ENCODE assay signal across 8 mouse cellular contexts in the genomic region with DNA sequence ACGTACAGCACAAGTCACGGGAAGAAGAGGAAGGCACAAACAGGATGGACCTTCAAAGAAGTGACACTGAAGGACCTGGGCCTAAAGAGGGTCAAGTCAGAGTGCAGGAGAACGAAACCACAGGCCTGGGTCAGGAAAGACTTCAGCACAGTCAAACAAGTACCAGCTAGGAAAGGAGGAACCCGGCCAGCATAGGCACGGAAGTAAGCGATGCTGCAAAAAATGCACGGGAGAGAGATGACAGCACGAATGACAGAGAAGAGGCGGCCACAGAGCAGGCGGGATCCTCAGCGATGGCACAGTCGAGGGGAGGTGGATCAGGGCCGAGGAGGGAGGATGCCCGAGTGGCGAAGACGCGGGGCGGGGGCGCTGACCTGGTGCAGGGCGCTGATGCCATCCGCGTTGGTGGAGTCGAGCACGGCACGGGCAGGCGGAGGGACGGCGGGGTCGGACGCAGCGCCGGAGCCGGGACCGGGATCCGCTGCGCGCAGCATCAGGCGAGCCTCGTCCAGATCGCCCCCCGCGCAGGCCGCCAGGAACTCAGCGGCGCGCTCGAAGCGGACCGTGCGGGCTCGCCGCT. TPM values are rescaled to one million over a fixed set of nuclear protein-coding genes. Genes with fewer than 3 reads are reported as not detected.
DNase-seq lines count a peak whose midpoint lies in the region; ATAC-seq and TF ChIP-seq lines count a peak whose summit lies in the region.

No protein-coding gene starts in this region.

- no peak for TF ChIP-seq CTCF in kidney, adult 2 months (conservative IDR thresholded peaks at IDR 0.05; ENCODE audit: insufficient read depth, insufficient read length, low read depth, low read length)
- TF ChIP-seq CTCF in liver, adult 2 months (IDR thresholded peaks at IDR 0.05; ENCODE audit: low read depth, low read length): no peak
- no peak for TF ChIP-seq CTCF in midbrain, postnatal 0 days (IDR thresholded peaks at IDR 0.05)

- peak overlapping the region; percentile 78 for H3K4me2 ChIP-seq in midbrain, postnatal 0 days (ENCODE audit: low read depth, low read length, poor library complexity, severe bottlenecking)
- peak overlapping the region; percentile 61 for H3K4me2 ChIP-seq in stomach, embryonic 14.5 days (replicated peaks; ENCODE audit: low read depth, low read length)

- peak overlapping the region; percentile 91 for H3K9ac ChIP-seq in liver, adult 2 months (ENCODE audit: low read depth, low read length)
- H3K9ac ChIP-seq in midbrain, postnatal 0 days (replicated peaks; ENCODE audit: low read length, poor library complexity, severe bottlenecking): peak overlapping the region; percentile 95
- peak overlapping the region; percentile 95 for H3K9ac ChIP-seq in stomach, embryonic 14.5 days (replicated peaks; ENCODE audit: low read depth, low read length)

- H3K4me3 ChIP-seq in kidney, adult 2 months (ENCODE audit: insufficient read depth, low read depth, low read length): peak overlapping the region; percentile 91
- H3K4me3 ChIP-seq in liver, adult 2 months (ENCODE audit: insufficient read depth, low read depth, low read length): peak overlapping the region; percentile 97
- H3K4me3 ChIP-seq in midbrain, postnatal 0 days (ENCODE audit: low read depth, low read length): peak overlapping the region; percentile 89
- H3K4me3 ChIP-seq in stomach, embryonic 14.5 days (ENCODE audit: low read depth, low read length): peak overlapping the region; percentile 91

- H3K36me3 ChIP-seq in kidney, adult 2 months (ENCODE audit: control insufficient read depth, insufficient read depth, low read length): no peaks in the 10 kb centered on the region
- no peaks in the 10 kb centered on the region; the same call in 1 of the 2 replicates for H3K36me3 ChIP-seq in liver, adult 2 months (ENCODE audit: control insufficient read depth, insufficient read depth, low read length)
- H3K36me3 ChIP-seq in midbrain, postnatal 0 days (ENCODE audit: insufficient read depth, low read length): peaks cover 13% of the 10 kb centered on the region
- peaks cover 10% of the 10 kb centered on the region; the same call in 1 of the 2 replicates for H3K36me3 ChIP-seq in stomach, embryonic 14.5 days (ENCODE audit: control insufficient read depth, insufficient read depth, low read length)

- no peaks in the 10 kb centered on the region for H3K9me3 ChIP-seq in midbrain, postnatal 0 days (ENCODE audit: low read length)
- no peaks in the 10 kb centered on the region for H3K9me3 ChIP-seq in stomach, embryonic 14.5 days (ENCODE audit: control insufficient read depth, low read depth, low read length)

- TF ChIP-seq POLR2A in kidney, adult 2 months (IDR thresholded peaks at IDR 0.05; ENCODE audit: low read depth, low read length): no peak
- TF ChIP-seq POLR2A in liver, adult 2 months (IDR thresholded peaks at IDR 0.05; ENCODE audit: extremely low read depth, insufficient read depth, low read length): no peak

- no peaks in the 10 kb centered on the region for H3K27me3 ChIP-seq in kidney, adult 2 months (replicated peaks; ENCODE audit: control insufficient read depth, insufficient read depth, low read length)
- no peaks in the 10 kb centered on the region for H3K27me3 ChIP-seq in liver, adult 2 months (ENCODE audit: control insufficient read depth, insufficient read depth, low read length)
- H3K27me3 ChIP-seq in midbrain, postnatal 0 days (ENCODE audit: insufficient read depth, low read length): no peaks in the 10 kb centered on the region
- no peaks in the 10 kb centered on the region for H3K27me3 ChIP-seq in stomach, embryonic 14.5 days (ENCODE audit: control insufficient read depth, insufficient read depth, low read length)

- peaks cover 32% of the 10 kb centered on the region for H3K79me2 ChIP-seq in liver, adult 2 months (ENCODE audit: control insufficient read depth, insufficient read depth, low read length)

- under 1% methylated on average over 42 of the region's 52 CpGs for WGBS in kidney, adult 2 months
- under 1% methylated on average over 52 of the region's 52 CpGs for WGBS in liver, adult 2 months
- WGBS in midbrain, postnatal 0 days: 0% methylated on average over 25 of the region's 52 CpGs
- WGBS in stomach, embryonic 14.5 days: under 1% methylated on average over 33 of the region's 52 CpGs

- H3K4me1 ChIP-seq in kidney, adult 2 months (ENCODE audit: control insufficient read depth, insufficient read depth, low read length): peaks cover 13% of the 10 kb centered on the region; the same call in 1 of the 2 replicates
- H3K4me1 ChIP-seq in liver, adult 2 months (ENCODE audit: control insufficient read depth, insufficient read depth, low read length): peaks cover 10% of the 10 kb centered on the region
- H3K4me1 ChIP-seq in midbrain, postnatal 0 days (ENCODE audit: insufficient read depth, low read length): peaks cover 20% of the 10 kb centered on the region; the same call in 1 of the 2 replicates
- H3K4me1 ChIP-seq in stomach, embryonic 14.5 days (ENCODE audit: control insufficient read depth, insufficient read depth, low read length): peaks cover 25% of the 10 kb centered on the region

- ATAC-seq in midbrain, postnatal 0 days (ENCODE audit: low FRiP score): peak; percentile 50
- ATAC-seq in stomach, embryonic 14.5 days (ENCODE audit: insufficient number of reproducible peaks, insufficient read depth, low FRiP score, low read depth): peak; percentile 20

- peak; percentile 57 for DNase-seq in gastrocnemius, postnatal 10 days
- no peak for DNase-seq in gastrocnemius, adult 18-20 months (ENCODE audit: low spot score)
- DNase-seq in cerebellum, adult 9-10 months: peak; percentile 74
- peak; percentile 55 for DNase-seq in gastrocnemius, postnatal 14 days
- peak; percentile 32 for DNase-seq in kidney, adult 2 months
- peak; percentile 24 for DNase-seq in liver, adult 2 months (ENCODE audit: extremely low read depth, low read depth, low spot score)
- peak; percentile 17 for DNase-seq in midbrain, postnatal 0 days (ENCODE audit: low spot score)

- intact Hi-C loops in gastrocnemius, postnatal 14 days (cut with DNase I; ENCODE audit: low total_unique reads): no loop called here

- peak overlapping the region; percentile 74 for H3K27ac ChIP-seq in kidney, adult 2 months (ENCODE audit: insufficient read depth, low read depth, low read length)
- peak overlapping the region; percentile 20 for H3K27ac ChIP-seq in liver, adult 2 months (replicated peaks; ENCODE audit: insufficient read depth, low read depth, low read length)
- H3K27ac ChIP-seq in midbrain, postnatal 0 days (ENCODE audit: low read depth, low read length): peak overlapping the region; percentile 88
- H3K27ac ChIP-seq in stomach, embryonic 14.5 days (ENCODE audit: low read length): peak overlapping the region; percentile 93

RNA-seq across cellular contexts. Expression of a gene that starts 0.5 kb away (rescaled TPM):
- 10 to 100 TPM; 37.9 to 52.6 TPM for total RNA-seq in gastrocnemius, postnatal 10 days (2021)
- 10 to 100 TPM; 15.5 to 19.0 TPM for total RNA-seq in gastrocnemius, adult 18-20 months (2021)
- 10 to 100 TPM; 25.3 to 36.8 TPM for total RNA-seq in gastrocnemius, postnatal 14 days (2021)
- 31.0 and 33.0 TPM in 2 replicates for polyA plus RNA-seq in kidney, adult 2 months (2012; rRNA removed)
- total RNA-seq in liver, adult 2 months (2014; rRNA removed): 21.2 and 21.8 TPM in 2 replicates
- 13.4 and 22.2 TPM in 2 replicates for polyA plus RNA-seq in liver, adult 2 months (2012; rRNA removed)
- 75.5 and 114 TPM in 2 replicates for total RNA-seq in midbrain, postnatal 0 days (2014; rRNA removed)
- 34.6 and 35.0 TPM in 2 replicates for polyA plus RNA-seq in midbrain, postnatal 0 days (2015; fragmentation: Nextera tagmentation; extraction: Ambion mirVana)
- polyA plus RNA-seq in stomach, embryonic 14.5 days (2014; fragmentation: Nextera tagmentation; extraction: Ambion mirVana): 47.2 and 61.0 TPM in 2 replicates

RNA-seq across cellular contexts. Expression of a gene that starts 15.2 kb away (rescaled TPM):
- total RNA-seq in gastrocnemius, postnatal 10 days (2021): 100 to 1,000 TPM; 288 to 386 TPM
- total RNA-seq in gastrocnemius, adult 18-20 months (2021): 100 to 1,000 TPM; 656 to 752 TPM
- 100 to 1,000 TPM; 355 to 658 TPM for total RNA-seq in gastrocnemius, postnatal 14 days (2021)
- 0.39 and 3.9 TPM in 2 replicates for polyA plus RNA-seq in kidney, adult 2 months (2012; rRNA removed)
- 1.2 and 2.9 TPM in 2 replicates for total RNA-seq in liver, adult 2 months (2014; rRNA removed)
- polyA plus RNA-seq in liver, adult 2 months (2012; rRNA removed): 0.20 and 0.61 TPM in 2 replicates
- 2.9 and 4.2 TPM in 2 replicates for total RNA-seq in midbrain, postnatal 0 days (2014; rRNA removed)
- 3.3 and 4.1 TPM in 2 replicates for polyA plus RNA-seq in midbrain, postnatal 0 days (2015; fragmentation: Nextera tagmentation; extraction: Ambion mirVana)
- 31.9 and 33.5 TPM in 2 replicates for polyA plus RNA-seq in stomach, embryonic 14.5 days (2014; fragmentation: Nextera tagmentation; extraction: Ambion mirVana)

RNA-seq across cellular contexts. Expression of a gene that starts 23.0 kb away (rescaled TPM):
- total RNA-seq in gastrocnemius, postnatal 10 days (2021): 1 to 10 TPM; 1.4 to 2.3 TPM
- total RNA-seq in gastrocnemius, adult 18-20 months (2021): not detected
- 1 to 10 TPM in 1 of 2 experiments, under 1 TPM in 1; 0.75 to 1.7 TPM for total RNA-seq in gastrocnemius, postnatal 14 days (2021)
- polyA plus RNA-seq in kidney, adult 2 months (2012; rRNA removed): 2.1 and 2.6 TPM in 2 replicates
- total RNA-seq in liver, adult 2 months (2014; rRNA removed): 0.54 TPM in 1 of 2 replicates, not detected in the other
- 0.76 and 0.82 TPM in 2 replicates for polyA plus RNA-seq in liver, adult 2 months (2012; rRNA removed)
- 4.1 TPM in 1 of 2 replicates, not detected in the other for total RNA-seq in midbrain, postnatal 0 days (2014; rRNA removed)
- polyA plus RNA-seq in midbrain, postnatal 0 days (2015; fragmentation: Nextera tagmentation; extraction: Ambion mirVana): 1.4 and 1.7 TPM in 2 replicates
- 2.9 and 3.3 TPM in 2 replicates for polyA plus RNA-seq in stomach, embryonic 14.5 days (2014; fragmentation: Nextera tagmentation; extraction: Ambion mirVana)

RNA-seq across cellular contexts. Expression of a gene that starts 31.3 kb away (rescaled TPM):
- under 1 TPM; 0.14 to 0.23 TPM for total RNA-seq in gastrocnemius, postnatal 10 days (2021)
- total RNA-seq in gastrocnemius, adult 18-20 months (2021): not detected
- total RNA-seq in gastrocnemius, postnatal 14 days (2021): under 1 TPM; 0.08 to 0.20 TPM
- polyA plus RNA-seq in kidney, adult 2 months (2012; rRNA removed): 1.3 and 1.4 TPM in 2 replicates
- 0.09 TPM in 1 of 2 replicates, not detected in the other for total RNA-seq in liver, adult 2 months (2014; rRNA removed)
- 0.24 and 0.44 TPM in 2 replicates for polyA plus RNA-seq in liver, adult 2 months (2012; rRNA removed)
- 0.80 and 2.4 TPM in 2 replicates for total RNA-seq in midbrain, postnatal 0 days (2014; rRNA removed)
- polyA plus RNA-seq in midbrain, postnatal 0 days (2015; fragmentation: Nextera tagmentation; extraction: Ambion mirVana): 1.3 and 1.7 TPM in 2 replicates
- polyA plus RNA-seq in stomach, embryonic 14.5 days (2014; fragmentation: Nextera tagmentation; extraction: Ambion mirVana): 0.62 and 0.67 TPM in 2 replicates

RNA-seq across cellular contexts. Expression of a gene that starts 40.5 kb away (rescaled TPM):
- total RNA-seq in gastrocnemius, postnatal 10 days (2021): 1 to 10 TPM; 2.2 to 3.5 TPM
- 1 to 10 TPM; 1.9 to 3.5 TPM for total RNA-seq in gastrocnemius, adult 18-20 months (2021)
- 1 to 10 TPM; 1.6 to 2.2 TPM for total RNA-seq in gastrocnemius, postnatal 14 days (2021)
- 10.6 and 12.7 TPM in 2 replicates for polyA plus RNA-seq in kidney, adult 2 months (2012; rRNA removed)
- 2.9 and 6.5 TPM in 2 replicates for total RNA-seq in liver, adult 2 months (2014; rRNA removed)
- polyA plus RNA-seq in liver, adult 2 months (2012; rRNA removed): 0.05 and 1.4 TPM in 2 replicates
- total RNA-seq in midbrain, postnatal 0 days (2014; rRNA removed): 3.9 and 13.3 TPM in 2 replicates
- 5.2 and 7.4 TPM in 2 replicates for polyA plus RNA-seq in midbrain, postnatal 0 days (2015; fragmentation: Nextera tagmentation; extraction: Ambion mirVana)
- polyA plus RNA-seq in stomach, embryonic 14.5 days (2014; fragmentation: Nextera tagmentation; extraction: Ambion mirVana): 5.0 and 7.9 TPM in 2 replicates

Comparison
In these comparisons a context has a peak if more than half of its experiments do, and no peak if none do; other contexts are left out.
1. H3K27ac ChIP-seq: peak in every context shown above with its lines; median percentile 93 in stomach, embryonic 14.5 days; 88 in midbrain, postnatal 0 days; 74 in kidney, adult 2 months; 20 in liver, adult 2 months.
2. RNA of a gene that starts 15.2 kb away (total RNA-seq): 656 to 752 TPM in gastrocnemius, adult 18-20 months, 355 to 658 TPM in gastrocnemius, postnatal 14 days and 288 to 386 TPM in gastrocnemius, postnatal 10 days; 2.9 to 4.2 TPM in midbrain, postnatal 0 days and 1.2 to 2.9 TPM in liver, adult 2 months; every median in the first group is over 10 times any median in the second.
3. Peak in every context shown above with its lines, with median percentiles within 50 percentile points of each other: H3K4me3 ChIP-seq and H3K9ac ChIP-seq.